Mouse (Mus musculus) adrenal gland, postnatal 25 days (tissue): Measurements from ENCODE around the gene Lrrc72. TPM values are rescaled to one million over a fixed set of nuclear protein-coding genes. Genes with fewer than 3 reads are reported as not detected.
"Not testable (repeated sequence)": the region's sequence is repeated elsewhere in the genome, so short reads cannot be mapped to it uniquely, and the experiment has no call there.

ENCODE experiments used
- DNase-seq: peaks from one replicate; pipeline ENCODE4 v3.0.0; 2021; ENCODE audit warnings: mixed read lengths
- long read RNA-seq: library from polyadenylated mRNA; stranded (forward); transcript quantifications from one replicate; pipeline ENCODE4 v2.0.0, GENCODE M21; 2021
- total RNA-seq: library from RNA; stranded (reverse); gene quantifications from 2 replicates; pipeline ENCODE4 v1.2.3, GENCODE M21; 2021

Gene Lrrc72
- not detected in 2 replicates for total RNA-seq
- long read RNA-seq, result 0 reads

- no peak for DNase-seq
Observed at GRCm38 (mm10) chr12:36253298-36253697, at the start of gene Lrrc72. Gene Lrrc72 (minus strand): TSS chr12:36253398.

- DNase-seq, result no peak
Observed at GRCm38 (mm10) chr12:36302326-36302725, 49.1 kb upstream of the Lrrc72 start.

- DNase-seq, result no peak
Observed at GRCm38 (mm10) chr12:36291346-36291745, 38.1 kb upstream of the Lrrc72 start.

- no peak for DNase-seq
Observed at GRCm38 (mm10) chr12:36290465-36290864, 37.3 kb upstream of the Lrrc72 start.

- no peak for DNase-seq
Observed at GRCm38 (mm10) chr12:36289634-36290033, 36.4 kb upstream of the Lrrc72 start.

GRCm38 (mm10) chr12:36274823-36275222 is 21.6 kb upstream of the Lrrc72 start:
- no peak for DNase-seq

GRCm38 (mm10) chr12:36267670-36268246 is 14.6 kb upstream of the Lrrc72 start:
- no peak for DNase-seq

- DNase-seq, result no peak
Observed at GRCm38 (mm10) chr12:36262116-36262721, 9.0 kb upstream of the Lrrc72 start.

GRCm38 (mm10) chr12:36255413-36255812 is 2.2 kb upstream of the Lrrc72 start:
- DNase-seq, result no peak

- DNase-seq, result no peak
Observed at GRCm38 (mm10) chr12:36241171-36241570, 12.0 kb downstream of the Lrrc72 start.

- no peak for DNase-seq
Observed at GRCm38 (mm10) chr12:36231386-36231785, 21.8 kb downstream of the Lrrc72 start.

GRCm38 (mm10) chr12:36224392-36224791 is 28.8 kb downstream of the Lrrc72 start:
- DNase-seq, result no peak

GRCm38 (mm10) chr12:36216905-36217304 is 36.3 kb downstream of the Lrrc72 start:
- no peak for DNase-seq

- DNase-seq, result no peak
Observed at GRCm38 (mm10) chr12:36216230-36216629, 37.0 kb downstream of the Lrrc72 start.

GRCm38 (mm10) chr12:36215149-36215480 is 38.1 kb downstream of the Lrrc72 start:
- DNase-seq, result peak; percentile 26

- DNase-seq, result no peak
Observed at GRCm38 (mm10) chr12:36214389-36215148, 38.6 kb downstream of the Lrrc72 start.

GRCm38 (mm10) chr12:36210096-36210495 is 43.1 kb downstream of the Lrrc72 start:
- no peak for DNase-seq

GRCm38 (mm10) chr12:36208456-36208855 is 44.7 kb downstream of the Lrrc72 start:
- DNase-seq, result no peak

GRCm38 (mm10) chr12:36207800-36208148 is 45.4 kb downstream of the Lrrc72 start:
- DNase-seq, result no peak

GRCm38 (mm10) chr12:36207072-36207799 is 46.0 kb downstream of the Lrrc72 start:
- DNase-seq, result peak; percentile 38

- DNase-seq, result not testable (repeated sequence)
Observed at GRCm38 (mm10) chr12:36205579-36206119, 47.5 kb downstream of the Lrrc72 start.

- no peak for DNase-seq
Observed at GRCm38 (mm10) chr12:36194976-36195375, 58.2 kb downstream of the Lrrc72 start.

GRCm38 (mm10) chr12:36190343-36190742 is 62.9 kb downstream of the Lrrc72 start:
- no peak for DNase-seq
